Mouse (Mus musculus) cortical plate, adult 2 months (tissue): ENCODE measurements around the gene Akap12. TPM values are rescaled to one million over a fixed set of nuclear protein-coding genes. Genes with fewer than 3 reads are reported as not detected.
A peak's percentile ranks its signal among the peaks of the same experiment; 100 is the strongest.

Source experiments
- H3K27ac ChIP-seq: fragments of 200-500 bp; 2 replicates; pipeline ENCODE4 v1.5.1; 2012; ENCODE audit warnings: low read length, control low read depth, inconsistent platforms; ENCODE audit not compliant: insufficient read depth
- H3K4me1 ChIP-seq: fragments of 200-500 bp; 2 replicates; pipeline ENCODE4 v1.6.1; 2011; ENCODE audit warnings: low read length; ENCODE audit not compliant: control insufficient read depth, insufficient read depth
- H3K4me3 ChIP-seq: fragments of 200-500 bp; 2 replicates; pipeline ENCODE4 v1.5.1; 2011; ENCODE audit warnings: mild to moderate bottlenecking, low read length, control low read depth; ENCODE audit not compliant: insufficient read depth
- CTCF ChIP-seq: fragments of 200-500 bp; IDR thresholded peaks from 2 replicates; pipeline ENCODE4 v1.5.1; 2011; ENCODE audit warnings: mild to moderate bottlenecking, control low read depth, low read length; ENCODE audit not compliant: insufficient read depth; ENCODE audit errors: extremely low read depth
- POLR2A ChIP-seq: fragments of 200-500 bp; IDR thresholded peaks from 2 replicates; pipeline ENCODE4 v1.6.1; 2011; ENCODE audit warnings: mild to moderate bottlenecking, low read length, control low read depth; ENCODE audit not compliant: insufficient read depth; ENCODE audit errors: extremely low read depth
- polyA plus RNA-seq: library from polyadenylated mRNA; depleted of rRNA; stranded (reverse); fragments of >200 nt; gene quantifications from 2 replicates; pipeline ENCODE4 v1.2.3, GENCODE M21; 2012

Akap12 gene
- polyA plus RNA-seq, 1 experiment: 11.8 TPM

GRCm38 (mm10) chr10:4374734-4375133 lies 108.6 kb downstream of the Akap12 start:
- H3K27ac ChIP-seq: no peak overlapping the region
- no peak overlapping the region for H3K4me3 ChIP-seq
- H3K4me1 ChIP-seq: no peaks in the 10 kb centered on the region
- TF ChIP-seq POLR2A: no peak
- TF ChIP-seq CTCF: no peak

GRCm38 (mm10) chr10:4375267-4375666 lies 109.1 kb downstream of the Akap12 start:
- TF ChIP-seq POLR2A (no peak), CTCF (no peak)
- Histone ChIP-seq H3K27ac (no peak overlapping the region), H3K4me3 (no peak overlapping the region), H3K4me1 (no peaks in the 10 kb centered on the region)

DNA sequence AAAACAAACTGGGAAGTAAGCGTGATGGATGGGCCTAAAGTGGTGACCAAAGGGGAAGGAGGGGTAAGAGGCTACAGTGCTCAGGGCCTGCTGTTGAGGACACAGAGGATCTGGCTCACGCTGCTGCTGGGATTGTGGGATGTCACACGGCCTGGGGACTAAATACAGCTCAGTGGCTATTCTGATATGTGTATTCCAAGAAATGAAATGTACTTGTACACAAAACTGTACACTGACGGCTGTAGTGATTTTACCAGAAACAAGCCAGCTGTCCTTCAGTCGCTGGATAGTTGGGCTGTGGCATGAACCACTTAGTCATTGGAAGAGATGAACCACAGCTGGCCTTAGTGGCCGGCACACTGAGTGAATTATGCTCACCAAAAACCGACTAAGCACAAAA lies 110.3 kb downstream of the Akap12 start:
- TF ChIP-seq POLR2A (no peak), CTCF (no peak)

GRCm38 (mm10) chr10:4376931-4377330 lies 110.8 kb downstream of the Akap12 start:
- TF ChIP-seq CTCF (no peak), POLR2A (no peak)
- no peaks in the 10 kb centered on the region for H3K4me1 ChIP-seq
- no peak overlapping the region for H3K4me3 ChIP-seq
- H3K27ac ChIP-seq: no peak overlapping the region

More for the DNA sequence above, 110.3 kb downstream of the Akap12 start:
- Histone ChIP-seq H3K27ac (no peak overlapping the region), H3K4me3 (no peak overlapping the region), H3K4me1 (no peaks in the 10 kb centered on the region)

DNA sequence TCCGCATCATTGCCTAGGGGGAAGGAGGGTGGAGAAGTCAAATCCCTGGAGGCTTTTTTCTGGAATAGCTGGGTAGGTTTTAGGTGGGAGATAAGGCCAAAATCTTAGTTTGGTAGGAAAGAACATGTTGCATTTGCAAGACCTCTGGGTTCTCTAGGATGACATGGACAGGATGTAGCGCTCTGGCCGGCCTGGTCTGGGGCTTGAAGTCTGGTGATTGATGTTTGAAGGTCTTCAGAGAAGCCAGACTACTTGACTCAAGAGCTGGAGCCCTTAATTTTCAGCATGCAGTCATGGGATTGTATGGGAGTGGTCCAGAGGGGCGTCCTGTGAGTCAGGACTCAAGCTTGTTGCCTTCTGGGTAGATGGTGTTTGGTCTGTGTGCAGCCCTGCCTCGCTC lies 114.6 kb downstream of the Akap12 start:
- no peak for TF ChIP-seq POLR2A
- TF ChIP-seq CTCF: no peak
- no peaks in the 10 kb centered on the region for H3K4me1 ChIP-seq
- H3K4me3 ChIP-seq: no peak overlapping the region
- no peak overlapping the region for H3K27ac ChIP-seq

DNA sequence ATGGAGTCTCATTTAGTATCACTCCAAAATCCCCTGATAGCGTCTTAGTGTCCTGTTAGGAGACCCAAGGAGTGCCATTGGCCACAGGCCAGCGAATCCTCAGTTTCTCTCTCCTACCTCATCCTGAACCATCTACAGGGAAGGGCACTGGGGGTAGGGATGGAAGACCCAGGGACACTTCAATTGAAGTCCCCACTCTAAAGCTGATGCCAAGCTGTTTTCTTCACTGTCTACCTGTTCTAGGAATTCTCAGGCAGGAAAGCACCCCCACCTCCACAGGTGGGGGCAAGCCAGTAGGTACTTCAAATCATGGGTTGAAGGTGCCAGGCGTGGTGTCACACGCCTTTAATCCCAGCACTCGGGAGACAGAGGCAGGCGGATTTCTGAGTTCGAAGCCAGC lies 118.1 kb downstream of the Akap12 start:
- H3K27ac ChIP-seq: no peak overlapping the region
- H3K4me3 ChIP-seq: no peak overlapping the region
- peaks cover 6% of the 10 kb centered on the region for H3K4me1 ChIP-seq
- TF ChIP-seq CTCF (no peak), POLR2A (no peak)

GRCm38 (mm10) chr10:4386609-4387591 lies 120.7 kb downstream of the Akap12 start:
- peak overlapping the region; percentile 74 for H3K4me3 ChIP-seq
- TF ChIP-seq POLR2A: peak; percentile 86
- no peak for TF ChIP-seq CTCF
- H3K4me1 ChIP-seq: peaks cover 11% of the 10 kb centered on the region
- peak overlapping the region; percentile 99 for H3K27ac ChIP-seq

GRCm38 (mm10) chr10:4387701-4388383 lies 121.7 kb downstream of the Akap12 start, which contains the start of gene Zbtb2:
Gene Zbtb2 (minus strand): TSS chr10:4388108.
- peak within 1 kb of the TSS; percentile 99 for H3K27ac ChIP-seq
- TF ChIP-seq POLR2A (no peak), CTCF (no peak)
- peaks cover 11% of the 10 kb centered on the region for H3K4me1 ChIP-seq
- peak within 1 kb of the TSS; percentile 74 for H3K4me3 ChIP-seq

- H3K4me1 ChIP-seq: peaks cover 13% of the 10 kb centered on the region
- peak overlapping the region; percentile 74 for H3K4me3 ChIP-seq
- H3K27ac ChIP-seq: peak overlapping the region; percentile 43; the same call in 1 of the 2 replicates
- TF ChIP-seq CTCF (no peak), POLR2A (no peak)
Measured at GRCm38 (mm10) chr10:4388384-4388745, 122.2 kb downstream of the Akap12 start.
